Mouse (Mus musculus) frontal cortex, postnatal 36 days (tissue): ENCODE measurements around the gene Nlrp4c.
"Not testable (repeated sequence)": the region's sequence is repeated elsewhere in the genome, so short reads cannot be mapped to it uniquely, and the experiment has no call there.

Experiments used
- DNase-seq, 2 experiments: peaks; one replicate each; pipeline ENCODE4 v3.0.0; 2022; ENCODE audit warnings: low spot score in 2 of 2

The Nlrp4c gene

DNA sequence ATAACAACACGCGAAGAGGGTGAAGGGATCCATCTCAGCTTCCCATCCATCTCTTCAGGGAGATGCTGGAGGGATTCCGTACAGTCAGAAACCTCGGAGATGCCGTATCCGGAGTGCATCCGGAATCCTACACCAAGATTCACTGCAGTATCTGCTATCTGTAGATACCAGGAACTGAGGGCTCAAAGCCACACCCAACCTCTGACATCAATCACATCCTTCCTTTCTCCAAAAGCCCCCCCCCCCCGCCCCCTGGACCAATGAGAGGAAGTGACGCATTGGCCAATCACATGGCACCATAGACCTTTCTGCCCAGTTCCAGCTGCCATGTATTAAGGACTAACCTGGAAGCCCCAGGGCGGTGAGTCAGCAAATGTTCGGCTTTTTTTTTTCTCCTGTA lies at the start of gene Nlrp4c:
TSS of gene Nlrp4c (plus strand) at position 301 of the 400 bp plus-strand sequence.
- no peak for DNase-seq

- no peak for DNase-seq
Observed at GRCm38 (mm10) chr7:6010910-6011309, 34.1 kb upstream of the Nlrp4c start, which contains the start of gene Vmn1r65. Gene Vmn1r65 (minus strand): TSS chr7:6011010.

DNA sequence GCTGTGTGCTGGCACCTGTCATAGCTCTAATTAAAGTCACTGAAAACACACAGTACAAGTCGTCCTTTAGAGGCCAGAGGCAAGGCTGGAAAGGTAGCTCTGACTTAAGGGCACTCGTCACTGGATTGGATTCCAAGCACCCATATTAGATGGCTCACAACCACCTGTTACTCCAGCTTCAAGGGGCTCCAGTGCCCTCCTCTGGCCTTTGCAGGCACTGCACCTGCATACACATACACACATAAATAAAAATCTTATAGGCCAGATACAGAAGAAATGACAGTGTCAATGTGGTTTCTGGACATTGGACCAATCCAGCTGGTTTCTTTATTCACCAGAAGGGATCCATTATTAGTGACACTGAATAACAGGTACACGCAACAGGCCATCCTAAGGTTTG lies 74.5 kb downstream of the Nlrp4c start:
- DNase-seq = no peak

DNA sequence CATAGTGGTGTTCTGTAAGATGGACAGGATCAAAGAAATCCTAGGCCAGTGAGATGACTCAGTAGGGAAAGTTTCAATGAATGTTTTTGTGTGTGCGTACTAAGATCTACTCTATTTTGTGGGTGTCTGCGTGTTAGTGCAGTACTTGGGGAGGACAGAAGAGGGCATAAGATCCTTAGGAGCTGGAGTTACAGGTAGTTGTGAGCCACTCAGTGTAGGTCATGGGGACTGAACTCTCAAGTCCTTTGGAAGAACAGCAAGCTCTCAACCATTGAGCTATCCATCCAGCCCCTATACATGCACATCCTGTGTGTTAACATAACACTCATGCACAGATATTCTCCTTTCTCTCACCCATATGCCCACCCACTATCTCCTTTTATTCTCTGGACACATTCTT lies 75.1 kb downstream of the Nlrp4c start:
- not testable (repeated sequence) for DNase-seq

- DNase-seq = not testable (repeated sequence)
Observed at GRCm38 (mm10) chr7:6121128-6121527, 76.2 kb downstream of the Nlrp4c start.

GRCm38 (mm10) chr7:6126690-6127448 lies 81.9 kb downstream of the Nlrp4c start:
- peak; percentile 80 to 92 for DNase-seq

DNA sequence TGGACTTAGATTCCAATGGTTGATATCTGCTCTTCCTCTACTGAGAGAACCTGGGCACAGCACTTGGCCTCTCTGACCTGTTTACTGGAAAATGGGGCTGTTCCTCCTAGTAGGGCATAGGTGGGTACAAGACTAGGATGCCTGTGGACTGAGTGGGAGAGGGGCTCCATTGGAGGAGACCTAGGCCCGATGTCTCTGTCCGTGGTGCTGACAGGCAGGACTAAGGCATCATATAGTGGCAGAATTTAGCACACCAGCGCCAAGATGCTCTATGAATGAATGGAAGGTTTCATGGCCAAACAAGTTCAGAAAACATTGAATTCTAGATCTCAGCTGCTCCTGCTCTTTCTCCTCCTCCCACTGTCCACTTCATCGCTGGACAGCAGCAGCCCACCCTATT lies 85.4 kb downstream of the Nlrp4c start:
- no peak for DNase-seq

- no peak for DNase-seq
Observed at GRCm38 (mm10) chr7:6132646-6133045, 87.7 kb downstream of the Nlrp4c start.

DNA sequence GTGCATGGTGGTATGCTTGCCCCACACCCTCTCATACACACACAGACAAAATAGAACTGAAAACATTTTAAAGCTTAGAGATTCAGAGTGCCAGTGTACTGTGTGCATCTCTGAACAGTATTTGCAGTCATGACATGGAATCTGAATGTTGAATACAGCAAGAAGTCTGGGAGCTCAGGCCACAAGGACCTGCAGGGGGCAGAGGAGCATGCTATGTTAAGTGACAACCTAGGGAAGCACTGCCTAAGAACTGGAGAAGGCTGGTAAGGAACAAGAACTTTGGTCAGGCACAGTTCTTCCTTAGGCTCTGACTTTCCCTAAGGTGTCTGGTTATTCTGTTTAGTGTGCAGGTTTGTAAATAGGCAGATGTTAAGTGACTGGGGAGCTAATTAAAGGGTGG lies 91.5 kb downstream of the Nlrp4c start:
- DNase-seq = no peak

- DNase-seq = no peak
Observed at GRCm38 (mm10) chr7:6139295-6139694, 94.3 kb downstream of the Nlrp4c start.

DNA sequence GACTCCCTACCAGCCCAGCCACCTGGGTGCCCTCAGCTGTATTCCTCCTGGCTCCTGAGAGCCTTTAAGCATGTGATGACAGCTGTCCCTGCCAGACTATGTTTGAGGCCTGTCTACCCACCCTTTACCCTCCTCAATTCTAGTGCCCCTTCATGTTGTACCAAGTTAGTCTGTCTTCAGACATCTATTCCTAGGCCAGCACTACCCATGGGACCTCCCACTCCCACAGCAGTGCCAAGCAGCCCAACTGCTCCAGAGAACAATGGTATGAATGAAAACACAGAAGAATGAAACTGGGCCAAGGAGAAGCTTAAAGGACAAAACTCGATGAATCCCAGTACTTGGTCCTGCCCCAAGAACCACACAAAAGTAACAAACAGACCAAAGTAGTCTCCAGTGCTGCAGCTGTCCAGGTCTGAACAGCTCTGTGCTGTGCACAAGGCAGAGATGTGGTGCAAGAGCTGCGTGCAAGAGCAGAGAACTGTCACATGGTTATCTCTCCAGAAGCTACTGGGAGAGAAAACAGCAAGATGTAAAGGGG lies 99.1 kb downstream of the Nlrp4c start:
- DNase-seq = no peak

GRCm38 (mm10) chr7:6145423-6146188 lies 100.6 kb downstream of the Nlrp4c start:
- DNase-seq = no peak

DNA sequence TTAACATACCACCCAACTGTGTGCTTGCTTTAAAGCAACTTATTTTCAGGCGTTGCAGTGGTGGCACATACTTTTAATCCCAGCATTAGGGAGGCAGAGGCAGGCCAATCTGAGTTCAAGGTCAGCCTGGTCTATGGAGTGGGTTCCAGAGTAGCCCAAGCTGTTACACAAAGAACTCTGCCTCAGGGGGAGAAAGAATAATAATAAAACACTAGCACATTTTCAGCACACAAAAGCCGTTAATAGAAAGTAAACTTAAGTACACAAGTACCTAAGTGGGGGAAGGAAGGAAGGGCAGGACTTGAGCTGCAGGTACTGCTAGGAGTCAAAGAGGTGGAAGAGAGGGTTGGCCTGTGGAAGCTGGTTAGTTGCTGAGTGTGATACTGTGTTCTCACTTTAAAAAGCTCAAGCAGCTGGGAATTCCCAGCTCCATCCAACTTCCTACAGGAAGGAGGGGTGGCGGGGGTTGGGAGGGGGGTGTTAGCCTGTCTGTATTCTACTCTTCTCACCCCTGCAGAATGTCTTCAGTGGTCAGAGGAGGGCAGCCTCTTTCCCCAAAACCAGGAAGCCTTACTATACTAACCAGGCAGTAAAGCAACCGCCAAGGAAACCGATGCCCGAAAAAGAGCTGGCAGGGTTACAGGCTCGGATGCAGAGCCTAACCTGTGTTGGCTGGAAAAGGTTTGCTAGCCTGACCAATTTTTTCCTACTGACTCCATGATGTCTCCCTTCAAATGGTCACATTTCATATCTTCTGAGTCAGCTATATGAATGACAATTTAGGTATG lies 101.4 kb downstream of the Nlrp4c start:
- DNase-seq = no peak

DNA sequence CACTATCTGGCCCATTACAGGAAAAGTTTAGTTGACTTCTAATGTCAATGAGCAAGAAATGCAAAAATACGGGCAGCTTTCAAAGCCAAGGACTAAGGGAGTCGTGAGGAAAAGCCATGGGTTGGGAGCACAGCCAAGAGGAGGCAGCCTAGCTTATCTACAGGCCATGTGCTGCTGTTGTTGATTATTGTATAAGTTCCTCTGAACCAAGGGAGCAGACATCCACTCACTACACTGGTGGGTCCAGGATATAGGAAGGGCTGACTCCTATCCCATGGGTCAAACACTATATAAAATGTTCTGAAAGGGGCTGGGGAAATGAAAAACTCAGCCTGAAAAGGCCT lies 102.0 kb downstream of the Nlrp4c start:
- DNase-seq = no peak

GRCm38 (mm10) chr7:6147688-6148087 lies 102.7 kb downstream of the Nlrp4c start:
- DNase-seq = no peak

GRCm38 (mm10) chr7:6151266-6151665 lies 106.3 kb downstream of the Nlrp4c start:
- DNase-seq = no peak

GRCm38 (mm10) chr7:6152036-6152435 lies 107.1 kb downstream of the Nlrp4c start:
- no peak for DNase-seq

DNA sequence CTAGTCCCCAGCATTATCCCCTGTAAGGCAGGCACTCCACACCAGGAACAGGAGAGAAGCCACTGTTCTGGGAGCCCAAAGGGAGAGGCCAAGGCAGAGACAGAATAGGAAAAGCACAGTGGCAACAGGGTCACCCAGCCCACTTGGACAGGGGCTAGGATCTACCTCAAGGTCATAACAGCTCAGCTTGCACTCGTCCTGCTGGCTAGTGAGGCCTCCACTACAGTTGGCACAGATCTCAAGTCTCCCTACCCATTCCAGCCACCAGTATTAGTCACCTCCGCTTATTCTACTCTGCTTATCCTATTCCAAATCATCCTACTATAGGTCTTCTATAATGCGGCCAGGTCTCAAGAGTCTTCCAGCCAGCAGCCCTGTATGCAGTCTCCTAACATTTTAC lies 108.2 kb downstream of the Nlrp4c start:
- no peak for DNase-seq

DNA sequence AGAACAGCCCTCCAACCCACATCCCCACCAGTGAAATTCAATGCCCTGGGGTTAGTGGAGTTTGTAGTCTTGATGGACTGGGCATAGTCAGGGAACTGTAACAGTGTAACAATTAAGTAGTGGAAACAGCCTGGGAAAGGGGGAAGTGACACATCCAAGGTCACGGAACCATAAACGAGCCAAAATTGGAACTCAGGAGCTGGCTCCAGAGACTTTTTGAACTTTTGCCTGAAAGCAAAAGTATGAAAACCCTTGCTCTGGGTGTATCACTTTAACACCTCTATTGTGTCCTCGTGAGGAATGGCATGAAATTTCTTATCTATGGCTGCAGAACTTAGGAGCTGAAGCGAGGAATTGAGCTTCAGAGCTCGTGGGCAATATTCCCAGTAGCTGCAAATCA lies 109.2 kb downstream of the Nlrp4c start:
- no peak for DNase-seq
